Mouse (Mus musculus): Measurements from ENCODE around the gene Col2a1. TPM values are rescaled to one million over a fixed set of nuclear protein-coding genes. Genes with fewer than 3 reads are reported as not detected.
A peak's percentile ranks its signal among the peaks of the same experiment; 100 is the strongest.

The Col2a1 gene
- total and polyA plus RNA-seq, 3 experiments = 0.06 to 0.13 TPM; not detected in 1

DNA sequence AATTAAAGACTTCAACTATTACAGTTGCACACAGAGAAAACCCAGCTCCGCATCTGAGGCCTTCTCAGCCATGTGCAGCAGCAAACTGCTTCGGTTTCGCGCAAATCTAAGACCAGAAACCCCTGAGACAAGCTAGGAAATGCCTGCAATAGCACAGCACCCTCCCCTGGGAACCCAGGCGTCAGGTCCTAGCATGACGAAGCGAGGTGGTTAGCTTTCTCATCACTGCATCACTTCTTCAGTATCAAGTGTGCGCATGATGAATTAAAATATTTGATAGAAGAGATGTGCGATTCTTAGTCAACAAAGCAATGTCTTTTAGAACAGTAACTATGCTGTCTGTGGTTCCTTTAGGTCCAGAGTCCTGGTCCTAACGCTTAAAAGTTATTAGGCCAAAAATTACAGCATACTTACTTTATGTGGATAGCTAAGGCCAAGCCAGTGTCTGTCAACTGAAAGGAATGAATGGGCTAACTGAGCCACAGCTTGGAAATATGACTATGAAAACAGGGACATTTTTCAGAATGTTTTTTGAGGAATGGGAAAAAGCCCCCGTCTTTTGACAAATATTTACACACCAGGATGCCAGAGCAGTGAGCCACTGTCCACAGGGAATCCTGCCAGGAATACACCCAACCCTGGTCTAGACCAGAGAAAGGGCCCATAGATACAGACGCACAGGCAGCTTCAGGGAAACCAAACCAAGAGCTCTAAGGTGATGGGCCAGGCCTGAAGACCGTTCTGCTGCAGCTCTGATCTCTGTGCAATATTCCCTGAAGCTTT lies 44.6 kb upstream of the Col2a1 start:
- no peak overlapping the region for H3K9ac ChIP-seq (ENCODE audit: insufficient read depth, low read depth)
- DNase-seq (ENCODE audit: extremely low read depth) = peak; percentile 16
- peaks cover 75 to 92% of the 10 kb centered on the region in 2 experiments for H3K36me3 ChIP-seq (replicated peaks in 1 of 2; ENCODE audit: control insufficient read depth in 1 of 2, insufficient read depth in 1 of 2, low read length in 1 of 2)
- dilution Hi-C loops (cut with MboI; ENCODE audit: extremely low pct_ligation_motif_present, extremely low pct_unique_long_range_greater_than_20kb, low sequenced_read_pairs) = no loop called here
- H3K4me3 ChIP-seq (replicated peaks in 1 of 3; ENCODE audit: low read depth in 2 of 3, low read length in 2 of 3, poor library complexity in 1 of 3) = no peak overlapping the region
- no peaks in the 10 kb centered on the region; the same call in 1 of the 2 replicates for H3K79me2 ChIP-seq (replicated peaks; ENCODE audit: control insufficient read depth, extremely low read depth, insufficient read depth, poor library complexity, severe bottlenecking)
- in situ Hi-C loops (cut with MboI; ENCODE audit: low pct_ligation_motif_present, low pct_unique_long_range_greater_than_20kb, low sequenced_read_pairs) = no loop called here
- H3K4me2 ChIP-seq (ENCODE audit: insufficient read depth, low read depth, poor library complexity, severe bottlenecking) = no peak overlapping the region
- H3K27me3 ChIP-seq (replicated peaks) = no peaks in the 10 kb centered on the region
- no peak for TF ChIP-seq NRF1 (IDR thresholded peaks at IDR 0.05; ENCODE audit: low read depth, low read length)
- no peak for TF ChIP-seq ELF1 (IDR thresholded peaks at IDR 0.05; ENCODE audit: low read depth, low read length)
- TF ChIP-seq ZKSCAN1 (IDR thresholded peaks at IDR 0.05; ENCODE audit: borderline replicate concordance, low read depth, low read length) = no peak
- TF ChIP-seq POLR2AphosphoS2 (IDR thresholded peaks at IDR 0.05; ENCODE audit: low read depth, low read length) = no peak
- no peak for TF ChIP-seq SMC3 (IDR thresholded peaks at IDR 0.05; ENCODE audit: low read depth, low read length)
- TF ChIP-seq SIN3A (IDR thresholded peaks at IDR 0.05; ENCODE audit: low read length) = no peak
- TF ChIP-seq CTCF (conservative IDR thresholded peaks at IDR 0.05 in 1 of 2, IDR thresholded peaks at IDR 0.05 in 1 of 2; ENCODE audit: low read depth in 2 of 2, low read length in 2 of 2) = no peak
- no peak for TF ChIP-seq MXI1 (IDR thresholded peaks at IDR 0.05; ENCODE audit: low read depth, low read length)
- TF ChIP-seq ETS1 (conservative IDR thresholded peaks at IDR 0.05; ENCODE audit: low read depth, low read length) = no peak
- H3K9me3 ChIP-seq (replicated peaks; ENCODE audit: low read length) = no peaks in the 10 kb centered on the region
- no peak overlapping the region for H3K27ac ChIP-seq (ENCODE audit: insufficient read depth, low read depth)
- H3K4me1 ChIP-seq (ENCODE audit: control insufficient read depth in 1 of 2, insufficient read depth in 2 of 2) = peaks cover 0 to 10% of the 10 kb centered on the region in 2 experiments; a peak in 1 of 4 replicates

DNA sequence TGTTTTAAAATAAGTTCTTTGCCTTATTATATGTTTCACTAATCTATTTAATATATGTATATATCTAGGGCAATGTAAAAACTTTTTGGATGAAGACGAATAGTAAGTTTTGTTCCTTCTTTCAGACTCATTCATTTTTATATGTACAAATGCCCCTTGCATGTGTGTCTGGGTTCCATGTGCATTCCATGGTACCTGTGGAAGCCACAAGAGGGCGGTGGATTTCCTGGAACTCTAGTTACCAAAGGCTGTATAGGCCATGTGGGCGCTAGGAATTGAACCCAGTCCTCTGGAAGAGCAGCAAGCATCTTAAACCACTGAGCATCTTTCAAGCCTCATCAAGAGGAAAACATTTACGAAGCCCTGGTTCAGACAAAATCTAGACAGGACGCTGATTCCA lies 39.9 kb upstream of the Col2a1 start:
- Histone ChIP-seq H3K36me3 (replicated peaks in 1 of 2; ENCODE audit: control insufficient read depth in 1 of 2, insufficient read depth in 1 of 2, low read length in 1 of 2) (peaks cover 75 to 96% of the 10 kb centered on the region in 2 experiments), H3K27ac (ENCODE audit: insufficient read depth, low read depth) (no peak overlapping the region), H3K27me3 (replicated peaks) (no peaks in the 10 kb centered on the region), H3K4me1 (ENCODE audit: control insufficient read depth in 1 of 2, insufficient read depth in 2 of 2) (peaks cover 0 to 10% of the 10 kb centered on the region in 2 experiments; a peak in 1 of 4 replicates), H3K4me2 (ENCODE audit: insufficient read depth, low read depth, poor library complexity, severe bottlenecking) (no peak overlapping the region), H3K9me3 (replicated peaks; ENCODE audit: low read length) (no peaks in the 10 kb centered on the region), H3K4me3 (replicated peaks in 1 of 3; ENCODE audit: low read depth in 2 of 3, low read length in 2 of 3, poor library complexity in 1 of 3) (no peak overlapping the region), H3K79me2 (replicated peaks; ENCODE audit: control insufficient read depth, extremely low read depth, insufficient read depth, poor library complexity, severe bottlenecking) (no peaks in the 10 kb centered on the region; the same call in 1 of the 2 replicates), H3K9ac (ENCODE audit: insufficient read depth, low read depth) (no peak overlapping the region)
- in situ Hi-C loops (cut with MboI; ENCODE audit: low pct_ligation_motif_present, low pct_unique_long_range_greater_than_20kb, low sequenced_read_pairs) = no loop called here
- no peak for TF ChIP-seq TCF12 (IDR thresholded peaks at IDR 0.05; ENCODE audit: low read depth, low read length)
- TF ChIP-seq RCOR1 (conservative IDR thresholded peaks at IDR 0.05; ENCODE audit: low read depth, low read length) = no peak
- TF ChIP-seq SMC3 (IDR thresholded peaks at IDR 0.05; ENCODE audit: low read depth, low read length) = peak; percentile 17; the same call in 1 of the 2 replicates
- TF ChIP-seq CTCF (conservative IDR thresholded peaks at IDR 0.05 in 1 of 2, IDR thresholded peaks at IDR 0.05 in 1 of 2; ENCODE audit: low read depth in 2 of 2, low read length in 2 of 2) = peak in 1 of 2 experiments; percentile 26; a peak in 2 of 4 replicates
- dilution Hi-C loops (cut with MboI; ENCODE audit: extremely low pct_ligation_motif_present, extremely low pct_unique_long_range_greater_than_20kb, low sequenced_read_pairs) = no loop called here
- no peak for DNase-seq (ENCODE audit: extremely low read depth)

DNA sequence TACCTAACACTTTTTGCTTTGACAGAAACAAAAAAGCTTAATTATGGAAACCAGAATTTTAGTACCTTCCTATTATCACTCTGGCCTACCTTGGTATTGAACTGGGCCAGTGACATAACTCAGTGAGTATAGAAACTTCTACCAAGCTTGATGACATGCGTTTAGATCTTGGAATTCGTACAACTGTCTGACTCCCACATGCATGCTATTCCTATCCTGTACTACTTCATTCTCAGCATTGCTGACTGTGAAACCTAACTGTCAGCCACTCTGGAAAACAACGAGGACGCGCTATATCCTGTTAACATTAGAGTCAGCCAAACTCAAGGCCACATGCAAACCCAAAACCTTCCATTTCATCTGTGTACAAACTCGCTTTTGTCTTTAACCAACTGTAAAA lies 39.5 kb upstream of the Col2a1 start:
- Histone ChIP-seq H3K27me3 (replicated peaks) (no peaks in the 10 kb centered on the region), H3K4me2 (ENCODE audit: insufficient read depth, low read depth, poor library complexity, severe bottlenecking) (no peak overlapping the region), H3K27ac (ENCODE audit: insufficient read depth, low read depth) (no peak overlapping the region), H3K9ac (ENCODE audit: insufficient read depth, low read depth) (no peak overlapping the region), H3K9me3 (replicated peaks; ENCODE audit: low read length) (no peaks in the 10 kb centered on the region), H3K36me3 (replicated peaks in 1 of 2; ENCODE audit: control insufficient read depth in 1 of 2, insufficient read depth in 1 of 2, low read length in 1 of 2) (peaks cover 75 to 96% of the 10 kb centered on the region in 2 experiments), H3K4me1 (ENCODE audit: control insufficient read depth in 1 of 2, insufficient read depth in 2 of 2) (peaks cover 0 to 6% of the 10 kb centered on the region in 2 experiments; a peak in 1 of 4 replicates), H3K4me3 (replicated peaks in 1 of 3; ENCODE audit: low read depth in 2 of 3, low read length in 2 of 3, poor library complexity in 1 of 3) (no peak overlapping the region), H3K79me2 (replicated peaks; ENCODE audit: control insufficient read depth, extremely low read depth, insufficient read depth, poor library complexity, severe bottlenecking) (no peaks in the 10 kb centered on the region)
- in situ Hi-C loops (cut with MboI; ENCODE audit: low pct_ligation_motif_present, low pct_unique_long_range_greater_than_20kb, low sequenced_read_pairs) (no loop called here), dilution Hi-C loops (cut with MboI; ENCODE audit: extremely low pct_ligation_motif_present, extremely low pct_unique_long_range_greater_than_20kb, low sequenced_read_pairs) (no loop called here)
- DNase-seq (ENCODE audit: extremely low read depth) = no peak
- no peak for TF ChIP-seq ETS1 (conservative IDR thresholded peaks at IDR 0.05; ENCODE audit: low read depth, low read length)
- no peak for TF ChIP-seq CTCF (conservative IDR thresholded peaks at IDR 0.05 in 1 of 2, IDR thresholded peaks at IDR 0.05 in 1 of 2; ENCODE audit: low read depth in 2 of 2, low read length in 2 of 2)
- TF ChIP-seq MAFK (IDR thresholded peaks at IDR 0.05; ENCODE audit: insufficient replicate concordance, low read length) = no peak
- TF ChIP-seq ZKSCAN1 (IDR thresholded peaks at IDR 0.05; ENCODE audit: borderline replicate concordance, low read depth, low read length) = no peak
- no peak for TF ChIP-seq RAD21 (IDR thresholded peaks at IDR 0.05; ENCODE audit: low read depth, low read length)
- no peak for TF ChIP-seq E2F4 (IDR thresholded peaks at IDR 0.05; ENCODE audit: insufficient replicate concordance, low read depth, low read length)
- TF ChIP-seq NRF1 (IDR thresholded peaks at IDR 0.05; ENCODE audit: low read depth, low read length) = no peak
- TF ChIP-seq POLR2AphosphoS2 (IDR thresholded peaks at IDR 0.05; ENCODE audit: low read depth, low read length) = no peak
- TF ChIP-seq SMC3 (IDR thresholded peaks at IDR 0.05; ENCODE audit: low read depth, low read length) = no peak
- TF ChIP-seq EP300 (IDR thresholded peaks at IDR 0.05; ENCODE audit: low read length) = no peak
- no peak for TF ChIP-seq POLR2A (IDR thresholded peaks at IDR 0.05; ENCODE audit: low read depth, low read length)
- no peak for TF ChIP-seq JUN (IDR thresholded peaks at IDR 0.05; ENCODE audit: insufficient read depth, low read depth, low read length)
